Mouse (Mus musculus) hindlimb bud, embryonic 11.5 days (tissue): ENCODE results near the gene Fam20c.

Experiments
- DNase-seq: peaks from one replicate; pipeline ENCODE4 v3.0.0-alpha.2; 2012; ENCODE audit warnings: low read depth, low spot score; ENCODE audit errors: extremely low spot score

The Fam20c gene

DNA sequence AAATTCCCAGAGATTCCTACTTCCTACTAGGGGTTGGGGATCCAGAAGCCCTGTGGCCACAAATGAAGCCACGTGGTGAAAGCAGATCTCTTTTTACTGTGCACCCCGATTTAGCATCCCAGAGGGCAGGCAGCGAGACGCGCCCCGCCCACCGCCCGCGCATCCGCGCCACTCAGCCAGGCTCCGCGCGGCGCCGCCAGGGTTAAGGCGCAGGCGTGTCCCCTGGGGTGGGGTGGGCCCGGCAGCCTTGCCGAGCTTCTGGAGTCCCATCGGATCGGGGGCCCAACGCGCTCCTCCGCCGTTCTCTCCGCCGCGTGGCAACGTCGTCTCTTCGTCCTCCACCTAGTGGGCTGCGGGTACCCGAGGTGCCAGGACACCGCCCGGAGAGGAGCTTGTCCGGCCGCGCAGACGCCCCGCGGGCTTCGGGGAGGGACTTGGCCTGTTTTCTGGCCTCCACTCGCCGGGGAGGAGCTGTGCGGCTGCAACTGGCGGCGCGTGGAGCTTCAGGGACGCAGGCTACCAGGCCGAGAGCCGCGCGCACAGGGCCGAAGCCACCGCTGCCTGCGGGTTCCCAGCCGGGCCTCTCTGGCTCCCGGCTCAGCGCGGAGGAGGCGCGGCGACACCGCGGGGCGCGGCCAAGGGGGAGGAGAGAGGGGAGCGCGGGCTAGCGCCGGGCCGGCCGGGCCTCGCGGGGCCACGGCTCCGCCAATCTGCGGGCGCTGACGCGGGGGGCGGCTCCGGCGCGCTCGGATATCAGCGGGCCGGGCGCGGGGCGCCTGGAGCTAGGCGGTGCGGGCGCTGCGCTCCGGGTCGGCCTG, at the start of gene Fam20c:
Fam20c (plus strand) TSS at position 212 of the 818 bp plus-strand sequence.
- no peak for DNase-seq

DNA sequence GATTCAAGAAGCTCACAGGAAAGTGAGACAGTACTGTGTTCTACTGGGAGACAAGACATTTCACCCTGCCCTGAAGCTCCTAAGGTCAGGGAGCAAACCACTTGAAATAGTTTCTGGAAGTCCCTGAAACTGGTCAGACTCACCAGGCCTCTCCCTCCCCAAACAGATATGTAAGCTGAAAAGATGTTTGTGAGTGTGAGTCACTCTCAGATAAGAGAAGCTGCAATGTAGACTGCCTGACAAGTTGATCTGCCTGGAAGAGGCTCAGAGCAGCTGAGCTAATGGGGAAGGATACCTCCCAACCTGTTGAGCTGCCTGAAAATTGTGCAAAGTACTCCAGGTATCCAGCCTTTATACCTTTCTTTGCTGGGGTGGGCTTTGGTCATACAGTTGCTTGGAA, 46.9 kb upstream of the Fam20c start:
- no peak for DNase-seq

DNA sequence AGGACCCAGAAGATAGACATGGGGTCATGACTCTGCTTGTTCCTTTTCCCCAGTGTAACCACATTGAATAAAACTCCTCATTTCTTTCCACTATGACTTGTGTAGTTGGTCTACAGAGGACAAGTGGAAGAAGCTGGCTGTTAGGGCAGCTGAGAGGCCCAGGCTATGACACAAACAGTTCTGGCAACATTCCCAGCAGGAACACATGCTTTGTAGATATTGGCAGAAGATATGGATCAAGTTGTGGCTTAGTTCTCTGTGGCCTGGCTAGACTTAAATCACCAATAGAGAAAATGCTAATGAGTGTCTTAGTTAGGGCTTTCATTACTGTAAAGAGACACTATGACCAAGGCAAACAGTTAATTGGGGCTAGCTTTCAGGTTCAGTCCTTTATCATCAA, 45.7 kb upstream of the Fam20c start:
- DNase-seq: no peak

DNA sequence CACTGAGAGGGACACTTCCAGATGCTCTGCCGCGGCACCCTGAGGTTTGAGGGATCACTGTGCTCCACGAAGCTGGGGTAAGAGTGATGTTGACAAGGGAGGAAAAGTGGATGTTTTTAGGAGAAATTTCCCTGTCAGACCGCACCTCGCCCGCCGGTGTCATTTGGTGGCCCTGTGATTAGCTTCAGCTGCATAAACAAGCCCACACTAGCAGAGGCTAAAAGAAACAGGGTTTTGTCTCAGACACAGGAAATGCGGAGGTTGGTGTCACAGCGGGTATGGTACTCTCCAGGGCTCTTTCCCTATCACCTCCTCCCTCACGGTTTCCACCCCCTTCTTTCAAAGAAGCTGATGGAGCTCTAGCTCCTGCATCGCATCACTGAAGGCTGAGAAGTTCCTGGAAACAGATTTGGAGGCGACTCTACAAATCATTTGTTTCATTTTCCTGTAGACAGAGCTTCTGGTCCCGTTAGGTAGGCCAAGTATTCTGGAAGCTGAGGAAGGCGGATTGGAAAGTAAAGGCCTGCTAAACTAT, 38.7 kb upstream of the Fam20c start:
- no peak for DNase-seq

DNA sequence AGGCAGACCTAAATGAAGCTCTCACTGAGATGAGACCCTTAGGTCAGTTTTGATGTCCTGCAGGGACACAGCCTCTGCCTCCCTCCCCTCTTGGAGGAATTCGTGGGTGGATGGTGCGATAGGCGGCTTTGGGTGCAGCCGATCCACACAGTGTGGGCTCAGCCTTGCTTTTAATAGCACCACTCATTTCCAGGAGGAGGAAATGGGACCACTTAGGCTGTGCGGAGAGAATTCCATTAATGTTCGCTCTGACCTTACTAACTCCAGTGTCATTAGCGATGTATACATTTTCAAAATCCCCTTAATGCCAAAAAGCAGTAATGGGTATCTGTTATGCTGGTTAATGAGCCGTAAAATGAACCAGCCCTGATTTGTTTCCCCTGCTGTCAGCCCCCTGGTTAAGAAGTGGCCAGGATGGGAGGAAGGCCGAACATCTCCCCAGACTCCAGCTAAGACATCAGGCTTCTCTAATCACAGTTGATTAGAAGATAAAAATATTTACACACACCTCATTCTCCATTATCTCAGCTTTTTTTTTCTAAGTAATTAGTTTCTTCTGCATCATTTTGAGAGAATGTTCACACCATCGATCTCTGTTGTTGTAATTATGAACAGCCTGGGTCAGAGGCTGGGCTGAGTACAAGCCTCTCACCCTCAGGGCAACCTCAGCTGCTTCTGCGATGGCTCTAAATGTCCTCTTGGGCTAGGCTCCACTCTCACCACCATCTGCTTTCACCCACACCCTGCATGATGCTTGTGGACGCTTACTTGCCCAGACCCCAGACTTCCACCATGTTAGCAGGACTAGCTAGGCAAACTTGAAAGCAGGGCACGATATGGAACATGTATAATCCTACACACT, 33.8 kb upstream of the Fam20c start:
- DNase-seq: no peak

DNA sequence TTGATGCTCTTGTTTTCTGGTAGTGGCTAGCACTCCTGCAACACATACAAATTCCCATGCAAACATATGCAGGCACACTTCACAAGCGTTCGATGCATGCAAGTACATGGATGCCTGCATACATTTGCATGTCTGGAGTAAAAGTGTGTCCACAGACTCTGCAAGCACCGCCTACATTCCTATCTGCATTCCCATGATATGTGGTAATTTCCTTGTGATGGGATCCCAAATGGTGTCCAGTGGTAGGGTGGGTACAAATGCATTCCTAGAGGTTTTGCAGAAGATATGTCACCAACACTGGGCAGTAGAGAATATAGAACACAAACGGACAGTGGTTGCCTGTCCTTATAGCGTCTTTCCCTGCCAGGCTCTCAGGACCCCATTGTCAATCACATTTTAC, 29.9 kb upstream of the Fam20c start:
- DNase-seq: no peak

DNA sequence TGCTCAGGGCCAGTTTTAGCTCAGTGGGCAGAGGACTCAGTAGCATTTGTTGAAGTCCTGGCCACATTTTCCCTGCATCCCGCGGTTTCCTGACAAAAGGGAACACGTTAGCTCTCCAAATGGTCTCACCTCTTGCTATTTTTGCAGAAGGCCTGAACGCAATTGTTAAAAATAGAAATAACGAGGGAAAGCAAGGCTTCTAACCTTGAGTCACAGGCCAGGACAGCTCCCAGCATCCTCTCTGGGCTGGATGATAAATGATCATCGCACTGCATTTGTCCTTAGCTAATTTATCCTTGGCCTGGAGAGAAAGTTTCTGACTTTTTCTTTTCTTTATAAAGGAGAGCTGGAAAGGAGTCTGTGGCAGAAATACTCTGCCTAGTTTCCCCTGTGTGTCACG, 29.2 kb upstream of the Fam20c start:
- no peak for DNase-seq

DNA sequence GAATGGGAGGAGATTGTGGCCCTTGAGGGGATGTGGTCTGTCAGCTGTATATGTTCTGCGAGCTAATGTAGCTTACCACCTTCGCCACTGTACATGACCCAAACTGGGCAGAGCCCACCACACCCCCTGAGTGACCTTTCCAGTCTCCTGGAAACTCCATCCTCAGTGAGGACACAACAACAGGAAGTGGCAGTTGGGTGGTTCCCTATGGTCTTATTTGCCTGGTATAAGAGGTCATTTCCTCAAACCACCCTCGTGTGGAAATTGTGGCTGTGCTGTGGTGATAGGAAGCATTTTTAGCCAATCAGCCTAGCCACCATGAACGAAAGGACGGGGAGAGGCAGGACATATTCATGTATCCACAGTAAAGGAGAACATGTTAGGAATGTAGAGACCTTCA, 23.5 kb upstream of the Fam20c start:
- DNase-seq: no peak

DNA sequence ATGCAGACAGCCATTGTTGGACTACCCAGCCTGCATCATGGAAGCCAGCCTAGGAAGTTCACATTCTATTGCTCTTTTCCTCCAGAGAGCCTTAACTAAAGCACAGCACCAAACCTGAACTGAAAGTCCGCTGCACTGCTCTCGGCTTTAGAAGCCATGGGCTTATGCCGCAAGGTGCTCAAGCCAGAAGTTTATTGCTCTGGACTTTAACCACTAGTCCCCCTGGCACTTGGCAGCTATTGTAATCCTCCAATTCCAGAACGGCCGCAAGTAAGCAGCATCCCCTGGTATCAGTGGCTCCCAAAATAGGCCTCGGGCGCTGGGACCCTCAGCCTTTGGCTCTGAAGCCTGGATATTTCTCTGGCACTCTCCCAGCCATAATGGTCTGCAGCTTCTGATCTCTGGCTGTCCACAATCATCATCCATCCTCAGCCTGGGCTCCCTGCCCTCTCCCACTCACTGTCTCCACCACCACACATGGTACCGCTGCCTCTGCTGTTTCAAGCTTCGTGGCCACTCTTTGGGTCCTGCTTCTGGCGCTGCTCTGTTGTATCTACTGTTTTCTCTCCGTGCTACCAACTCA, 20.9 kb upstream of the Fam20c start:
- DNase-seq: no peak

DNA sequence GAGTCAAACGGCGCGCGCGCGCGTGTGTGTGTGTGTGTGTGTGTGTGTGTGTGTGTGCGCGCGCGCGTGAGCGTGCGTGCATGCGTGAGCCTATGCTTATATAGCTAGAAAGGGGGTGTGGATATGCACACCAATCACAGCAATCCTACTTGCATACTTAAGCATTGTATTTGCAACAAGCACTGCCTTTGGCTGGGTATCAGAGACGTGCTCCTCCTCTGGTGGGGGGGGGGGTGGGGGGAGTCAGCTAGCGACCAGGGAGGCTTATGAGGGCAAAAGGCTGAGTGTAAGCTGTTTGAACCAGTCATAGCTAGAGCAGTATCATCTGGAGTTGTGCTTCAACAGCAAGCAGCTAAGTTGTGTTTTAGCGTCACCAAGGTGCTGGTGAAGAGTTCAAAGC, 20.3 kb upstream of the Fam20c start:
- DNase-seq: no peak

DNA sequence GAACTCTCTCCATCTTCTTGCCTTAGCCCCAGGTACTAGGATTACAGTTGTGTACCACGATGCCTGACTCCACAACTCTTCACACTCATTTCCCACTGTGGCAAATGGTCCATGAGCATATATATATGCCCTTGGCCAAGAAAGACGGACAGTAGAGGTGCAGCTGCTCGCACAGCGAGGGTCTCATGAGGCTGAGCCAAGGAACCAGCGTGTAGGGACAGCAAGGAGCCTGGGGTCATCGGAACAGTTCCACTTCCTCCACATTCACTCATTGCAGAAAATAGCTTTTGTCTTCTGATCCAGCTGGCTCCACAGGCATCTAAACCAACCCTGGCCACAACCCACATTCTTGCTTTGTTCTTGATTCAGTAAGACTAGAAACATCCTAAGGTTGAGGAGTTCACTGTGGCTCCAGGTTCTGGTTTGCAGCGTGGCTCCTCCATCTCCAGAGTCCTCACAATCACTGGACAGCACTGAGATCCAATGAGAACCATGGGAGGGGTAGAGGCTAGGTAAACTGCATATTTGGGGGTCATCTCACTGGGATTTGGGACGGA, 19.0 kb upstream of the Fam20c start:
- no peak for DNase-seq

DNA sequence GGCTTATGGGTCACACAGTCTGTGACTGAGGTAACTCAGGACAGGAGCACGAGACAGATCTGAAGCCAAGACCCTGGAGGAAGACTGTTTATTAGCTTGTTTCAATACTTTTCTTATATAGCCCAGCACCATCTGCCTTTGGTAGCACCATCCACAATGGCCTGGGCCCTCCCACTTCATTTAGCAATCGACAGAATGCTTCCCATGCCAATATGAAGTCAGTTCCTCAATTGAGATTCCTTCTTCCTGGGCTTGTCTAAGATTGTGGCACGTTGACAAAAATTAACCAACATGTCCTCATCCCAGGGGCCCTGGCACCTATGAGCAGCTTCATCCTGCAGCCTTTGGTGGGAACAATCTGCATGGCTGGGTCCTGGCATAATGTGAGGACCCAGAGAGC, 14.2 kb upstream of the Fam20c start:
- DNase-seq: no peak

DNA sequence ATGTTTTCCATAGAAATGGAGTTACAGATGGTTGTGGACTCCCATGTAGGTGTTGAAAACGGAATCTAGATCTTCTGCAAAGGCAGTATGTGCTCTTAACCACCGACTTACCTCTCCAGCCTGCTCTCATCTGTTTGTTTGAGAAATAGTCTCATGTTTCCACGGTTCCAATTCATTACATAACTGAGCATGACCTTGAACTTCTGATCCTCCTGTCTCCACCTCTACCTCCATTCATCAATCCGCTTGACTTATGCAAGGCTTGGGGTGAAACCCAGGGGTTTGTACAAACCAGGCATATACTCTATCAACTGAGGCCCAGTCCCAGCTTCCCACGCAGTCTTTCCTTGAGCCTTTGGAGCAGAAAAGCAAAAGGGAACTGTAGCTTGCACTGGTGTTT, 12.8 kb upstream of the Fam20c start:
- DNase-seq: no peak

DNA sequence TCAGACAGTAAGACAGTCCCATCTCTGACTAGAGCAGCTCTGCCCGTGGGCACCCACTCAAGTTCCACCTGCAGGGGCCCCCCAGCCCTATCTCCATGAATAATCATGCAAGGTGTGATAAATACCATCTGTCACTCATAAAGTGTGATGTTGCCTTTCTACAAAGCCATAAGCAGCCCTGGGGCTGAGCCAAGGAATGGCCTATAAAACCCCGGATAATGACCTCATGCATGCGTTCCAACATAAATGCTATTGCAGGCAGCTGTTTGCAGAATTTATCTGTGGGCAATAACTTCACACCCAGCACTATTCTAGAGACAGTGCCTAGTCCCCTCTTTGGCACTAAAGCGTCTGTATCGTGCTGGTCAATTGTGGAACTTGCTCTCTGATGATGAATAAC, 12.0 kb upstream of the Fam20c start:
- no peak for DNase-seq

DNA sequence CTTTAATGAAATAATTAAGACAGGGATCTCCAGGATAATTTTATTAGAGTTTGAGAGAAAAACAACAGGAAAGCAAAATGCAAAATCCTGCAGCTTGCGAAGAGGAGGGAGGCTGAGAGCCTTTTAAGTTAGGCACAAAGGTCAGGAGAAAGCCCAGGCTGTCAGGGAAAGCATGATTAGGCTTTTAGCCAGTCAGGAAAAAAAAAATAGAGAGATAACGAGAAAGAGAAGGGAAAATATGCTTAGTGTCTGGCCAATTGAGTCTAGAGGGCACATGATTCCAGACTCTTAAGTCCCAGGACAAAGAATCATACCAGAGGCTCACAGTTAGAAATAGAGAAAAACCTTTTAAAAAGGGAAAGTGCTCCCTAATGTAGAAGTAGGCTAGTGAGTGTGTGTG, 10.7 kb upstream of the Fam20c start:
- DNase-seq: no peak

DNA sequence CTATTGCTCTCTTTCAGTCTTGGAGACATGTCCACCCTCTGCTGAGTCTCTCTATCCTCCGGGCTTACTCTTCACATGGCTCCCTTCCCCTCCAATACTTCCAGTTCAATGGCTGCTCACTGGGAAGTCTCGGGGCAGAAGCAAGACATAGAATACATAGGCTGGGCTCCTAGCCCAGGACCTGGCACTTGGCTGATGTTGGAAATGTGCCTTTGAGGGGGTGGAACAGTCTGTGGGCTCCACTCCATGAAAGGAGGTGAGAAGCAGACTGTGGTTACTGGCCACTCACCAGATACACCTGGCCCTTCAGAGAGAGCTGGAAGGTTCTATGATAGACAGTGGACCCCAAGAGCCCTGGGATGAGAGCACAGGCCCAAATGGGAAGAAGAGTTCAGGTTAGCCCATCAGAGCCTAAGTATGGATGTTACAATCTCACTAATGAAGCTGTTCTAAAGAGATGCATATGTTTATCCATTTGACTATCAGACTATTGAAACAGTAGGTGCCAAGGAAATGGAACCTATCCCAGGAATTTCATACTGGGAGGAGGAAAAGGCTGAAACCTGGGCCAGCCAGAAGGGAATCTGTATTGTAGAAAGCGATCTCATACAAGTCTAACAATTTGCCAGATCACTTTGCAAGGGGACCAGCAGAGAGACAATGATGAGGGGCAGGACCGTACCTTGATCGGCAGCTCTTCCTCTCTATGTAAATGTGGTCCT, 8.8 kb upstream of the Fam20c start:
- no peak for DNase-seq

DNA sequence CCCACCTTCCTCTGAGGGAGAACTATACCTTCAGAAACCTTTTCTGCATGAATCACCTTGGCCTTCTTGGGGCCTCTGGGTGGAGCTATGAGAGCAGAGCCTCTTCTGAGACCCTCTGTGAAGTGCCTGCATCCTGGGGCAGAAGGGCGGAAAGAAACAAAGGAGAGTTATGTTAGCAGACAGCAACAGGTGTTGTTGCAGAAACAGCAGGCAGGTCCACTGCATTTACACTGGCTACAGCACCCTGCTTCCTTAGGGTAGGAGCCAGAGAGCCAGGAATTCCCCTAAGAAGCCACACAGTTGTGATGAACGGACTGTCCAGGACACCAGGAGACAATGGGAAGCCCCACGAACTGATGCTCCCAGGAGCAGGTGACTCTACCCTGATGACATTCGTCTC, 1.0 kb upstream of the Fam20c start:
- DNase-seq: no peak

DNA sequence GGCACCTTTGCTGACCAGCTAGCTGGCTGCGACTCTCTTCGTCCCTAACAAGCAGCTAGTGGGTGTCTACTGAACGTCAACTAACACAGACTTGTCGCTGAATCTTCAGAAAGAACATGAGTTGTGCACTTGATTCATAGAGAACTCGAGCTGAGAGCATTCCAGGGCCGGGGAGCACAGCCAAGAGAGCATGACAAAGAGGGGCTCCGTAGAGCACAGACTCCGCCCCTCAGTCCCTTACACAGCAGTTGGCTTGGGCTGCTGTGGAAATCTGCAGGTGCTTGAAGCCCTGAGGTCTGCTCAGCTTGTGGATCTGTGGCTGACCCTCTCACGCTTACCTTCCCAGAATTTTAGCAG, 390 bp upstream of the Fam20c start:
- DNase-seq: no peak

DNA sequence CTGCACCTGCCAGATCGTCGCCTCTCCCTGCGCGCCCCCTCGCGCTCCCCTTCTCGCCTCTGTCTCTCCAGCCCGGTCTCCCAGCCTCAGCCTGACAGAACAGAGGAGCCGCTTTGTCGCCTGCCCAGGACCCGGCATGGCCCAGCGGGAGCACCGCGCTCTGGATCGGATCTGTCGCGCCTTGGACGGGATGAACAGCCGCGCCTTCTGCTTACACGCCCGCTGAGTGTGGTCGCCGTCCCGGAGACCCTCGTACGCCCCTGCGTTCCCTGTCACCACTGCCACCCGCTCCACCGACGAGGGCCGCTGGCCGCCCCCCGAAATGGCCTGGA, 773 bp downstream of the Fam20c start:
- no peak for DNase-seq

DNA sequence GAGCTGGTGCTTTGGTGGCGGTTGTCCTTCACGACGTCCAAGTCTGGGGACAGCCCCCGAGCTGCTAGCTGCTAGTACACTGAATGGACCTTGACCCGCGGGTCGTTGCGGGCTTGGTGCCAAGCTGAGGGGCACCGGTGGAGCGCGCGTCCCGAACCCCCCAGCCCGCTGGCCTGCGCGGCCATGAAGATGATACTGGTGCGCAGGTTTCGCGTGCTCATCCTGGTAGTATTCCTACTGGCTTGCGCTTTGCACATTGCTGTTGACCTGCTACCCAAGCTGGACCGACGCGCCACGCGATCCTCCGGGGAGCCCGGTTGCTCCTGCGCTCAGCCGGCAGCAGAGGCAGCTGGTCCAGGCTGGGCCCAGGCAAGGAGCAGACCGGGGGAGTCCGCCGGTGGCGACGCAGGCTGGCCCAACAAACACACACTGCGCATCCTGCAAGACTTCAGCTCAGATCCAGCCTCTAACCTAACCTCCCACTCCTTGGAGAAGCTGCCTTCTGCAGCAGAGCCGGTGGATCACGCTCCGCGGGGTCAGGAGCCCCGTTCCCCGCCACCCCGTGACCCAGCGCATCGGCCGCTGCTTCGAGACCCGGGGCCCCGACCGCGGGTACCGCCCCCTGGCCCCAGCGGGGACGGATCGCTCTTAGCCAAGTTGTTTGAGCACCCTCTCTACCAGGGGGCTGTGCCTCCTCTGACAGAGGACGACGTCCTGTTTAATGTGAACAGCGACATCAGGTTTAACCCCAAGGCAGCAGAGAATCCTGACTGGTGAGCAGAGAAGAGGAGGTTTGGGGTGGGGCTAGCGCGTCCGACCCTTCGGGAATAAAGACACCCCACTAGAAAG, 1.4 kb downstream of the Fam20c start:
- no peak for DNase-seq
